Mouse (Mus musculus) testis, adult 2 months (tissue): ENCODE measurements around the gene Zg16. TPM values are rescaled to one million over a fixed set of nuclear protein-coding genes. Genes with fewer than 3 reads are reported as not detected.

ENCODE experiments used
- H3K27ac ChIP-seq: fragments of 200-500 bp; 2 replicates; pipeline ENCODE4 v1.5.1; 2012; ENCODE audit warnings: low read depth, low read length; ENCODE audit not compliant: control insufficient read depth, insufficient read depth
- H3K27me3 ChIP-seq: fragments of 200-500 bp; 2 replicates; pipeline ENCODE4 v1.6.1; 2012; ENCODE audit warnings: mild to moderate bottlenecking, low read length, moderate library complexity; ENCODE audit not compliant: control insufficient read depth, insufficient read depth
- H3K36me3 ChIP-seq: fragments of 200-500 bp; 2 replicates; pipeline ENCODE4 v1.6.1; 2012; ENCODE audit warnings: mild to moderate bottlenecking, low read length; ENCODE audit not compliant: control insufficient read depth, insufficient read depth
- H3K4me1 ChIP-seq: fragments of 200-500 bp; 2 replicates; pipeline ENCODE4 v1.6.1; 2012; ENCODE audit warnings: low read length; ENCODE audit not compliant: control insufficient read depth, insufficient read depth
- H3K4me3 ChIP-seq: fragments of 200-500 bp; 2 replicates; pipeline ENCODE4 v1.5.1; 2012; ENCODE audit warnings: low read depth, mild to moderate bottlenecking, low read length, moderate library complexity, mixed read lengths; ENCODE audit not compliant: control insufficient read depth
- CTCF ChIP-seq: fragments of 200-500 bp; IDR thresholded peaks from 2 replicates; pipeline ENCODE4 v1.5.1; 2012; ENCODE audit warnings: low read depth, mild to moderate bottlenecking, inconsistent platforms, low read length, moderate library complexity; ENCODE audit not compliant: control insufficient read depth, insufficient read depth, insufficient replicate concordance
- POLR2A ChIP-seq: fragments of 200-500 bp; IDR thresholded peaks from 2 replicates; pipeline ENCODE4 v1.6.1; 2012; ENCODE audit warnings: low read depth, mild to moderate bottlenecking, inconsistent platforms, low read length, moderate library complexity; ENCODE audit not compliant: control insufficient read depth
- polyA plus RNA-seq: library from polyadenylated mRNA; depleted of rRNA; stranded (reverse); fragments of >200 nt; gene quantifications from 2 replicates; pipeline ENCODE4 v1.2.3, GENCODE M21; 2012

The Zg16 gene
- polyA plus RNA-seq, 1 experiment: 0.93 TPM

DNA sequence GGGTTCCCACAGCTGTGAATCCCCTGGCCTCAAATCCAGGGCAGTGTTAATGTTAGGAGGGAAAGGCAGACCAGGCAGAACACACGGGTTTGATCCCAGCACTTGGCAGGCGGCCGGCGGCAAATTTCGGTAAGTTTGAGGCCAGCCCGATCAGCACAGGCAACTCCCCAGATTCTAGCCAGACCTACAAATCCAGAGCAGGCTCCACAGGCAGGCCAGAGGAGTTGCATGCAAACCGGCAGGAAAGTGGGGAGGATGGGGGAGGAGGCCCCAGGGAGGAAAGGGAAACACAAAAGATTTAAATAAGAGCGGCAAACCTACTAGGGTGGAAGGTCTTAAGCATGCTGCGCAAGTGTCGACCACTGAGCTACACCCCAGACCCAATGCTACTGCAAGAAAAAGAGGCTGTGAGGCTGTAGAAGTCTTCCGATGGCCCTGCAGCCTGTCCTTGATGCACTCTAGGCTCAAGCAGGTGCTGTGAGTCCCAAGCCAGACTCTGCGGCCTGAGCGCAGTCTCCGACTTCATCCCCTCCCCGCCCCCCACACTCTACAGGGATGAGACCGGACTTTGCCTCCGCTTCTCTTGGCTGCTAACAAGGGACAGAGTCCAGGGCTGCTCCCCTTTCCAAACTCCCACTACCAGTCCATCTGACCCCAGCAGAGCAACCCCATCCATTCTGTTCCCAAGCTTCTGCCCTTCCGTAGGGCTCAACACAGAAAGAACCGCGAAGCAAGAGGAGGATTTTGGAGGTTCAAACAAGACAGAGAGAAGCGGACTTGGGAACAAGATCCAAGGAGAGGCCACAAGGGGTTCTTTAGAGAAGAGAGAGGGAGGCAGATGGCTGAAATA is 34.2 kb upstream of the Zg16 start:
- H3K4me3 ChIP-seq: no peak overlapping the region
- H3K36me3 ChIP-seq: no peaks in the 10 kb centered on the region
- H3K27me3 ChIP-seq: no peaks in the 10 kb centered on the region
- no peak overlapping the region for H3K27ac ChIP-seq
- TF ChIP-seq CTCF (no peak), POLR2A (no peak)
- peaks cover 5% of the 10 kb centered on the region; the same call in 1 of the 2 replicates for H3K4me1 ChIP-seq

DNA sequence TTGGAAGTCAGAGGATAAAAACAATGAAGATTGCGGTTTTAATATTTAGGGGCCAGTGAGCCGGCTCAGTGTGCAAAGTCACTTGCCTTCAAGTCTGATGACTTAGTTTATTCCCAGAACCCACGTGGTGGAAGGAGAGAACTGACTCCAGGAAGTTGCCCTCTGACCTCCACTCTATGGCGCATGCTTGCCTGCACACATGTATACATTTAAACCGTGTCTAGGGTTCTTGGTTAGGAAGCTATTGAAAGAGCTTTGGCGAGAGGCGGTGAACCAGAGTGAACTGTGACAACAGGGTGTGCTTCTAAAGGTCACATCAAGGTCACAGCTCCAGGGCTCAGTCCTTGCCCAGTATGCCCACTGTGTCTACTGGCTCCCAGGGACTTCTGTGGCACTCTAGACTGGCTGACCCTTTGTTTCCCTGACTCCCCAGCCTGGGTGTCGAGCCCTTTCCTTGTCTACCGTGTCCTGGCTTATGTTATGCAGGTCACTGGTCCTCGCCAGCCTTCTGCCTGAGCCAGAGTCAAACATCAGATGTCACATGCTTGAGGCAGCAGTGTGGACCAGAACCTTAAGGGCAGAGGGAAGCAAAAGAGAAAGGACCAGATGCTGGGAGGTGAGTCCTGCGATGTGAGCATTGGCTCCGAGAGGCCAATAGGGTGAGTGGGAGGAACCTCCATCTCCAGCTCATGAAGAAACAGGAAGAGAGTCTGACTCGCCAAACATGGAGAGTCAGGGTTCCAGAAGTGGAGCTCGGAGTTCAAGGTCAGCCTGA is 31.7 kb upstream of the Zg16 start:
- H3K4me1 ChIP-seq: peaks cover 5% of the 10 kb centered on the region; the same call in 1 of the 2 replicates
- no peak overlapping the region for H3K27ac ChIP-seq
- H3K4me3 ChIP-seq: no peak overlapping the region
- H3K36me3 ChIP-seq: no peaks in the 10 kb centered on the region
- TF ChIP-seq CTCF: no peak
- TF ChIP-seq POLR2A: no peak
- H3K27me3 ChIP-seq: no peaks in the 10 kb centered on the region

DNA sequence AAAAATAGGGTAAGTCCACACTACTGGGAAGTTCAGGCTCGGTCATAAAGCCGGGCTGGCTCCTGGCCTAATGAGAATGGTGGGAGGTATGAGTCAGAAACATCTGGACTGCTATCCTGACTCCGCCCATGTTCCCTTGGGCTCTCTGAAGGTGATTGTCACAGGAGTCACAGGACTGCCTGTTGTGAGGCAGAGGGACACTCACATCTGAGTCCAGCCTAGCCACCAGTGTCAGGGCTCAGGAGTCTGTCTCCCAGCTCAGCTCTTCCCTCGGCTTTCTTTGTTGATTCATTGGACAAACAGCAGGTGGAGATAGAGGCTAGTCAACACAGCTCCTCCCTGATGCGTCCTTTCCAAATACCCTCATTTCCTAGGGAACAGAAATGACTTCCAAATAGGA is 30.8 kb upstream of the Zg16 start:
- H3K4me1 ChIP-seq: peaks cover 5% of the 10 kb centered on the region; the same call in 1 of the 2 replicates
- H3K27me3 ChIP-seq: no peaks in the 10 kb centered on the region
- TF ChIP-seq POLR2A (no peak), CTCF (no peak)
- H3K4me3 ChIP-seq: no peak overlapping the region
- H3K27ac ChIP-seq: no peak overlapping the region
- no peaks in the 10 kb centered on the region for H3K36me3 ChIP-seq

DNA sequence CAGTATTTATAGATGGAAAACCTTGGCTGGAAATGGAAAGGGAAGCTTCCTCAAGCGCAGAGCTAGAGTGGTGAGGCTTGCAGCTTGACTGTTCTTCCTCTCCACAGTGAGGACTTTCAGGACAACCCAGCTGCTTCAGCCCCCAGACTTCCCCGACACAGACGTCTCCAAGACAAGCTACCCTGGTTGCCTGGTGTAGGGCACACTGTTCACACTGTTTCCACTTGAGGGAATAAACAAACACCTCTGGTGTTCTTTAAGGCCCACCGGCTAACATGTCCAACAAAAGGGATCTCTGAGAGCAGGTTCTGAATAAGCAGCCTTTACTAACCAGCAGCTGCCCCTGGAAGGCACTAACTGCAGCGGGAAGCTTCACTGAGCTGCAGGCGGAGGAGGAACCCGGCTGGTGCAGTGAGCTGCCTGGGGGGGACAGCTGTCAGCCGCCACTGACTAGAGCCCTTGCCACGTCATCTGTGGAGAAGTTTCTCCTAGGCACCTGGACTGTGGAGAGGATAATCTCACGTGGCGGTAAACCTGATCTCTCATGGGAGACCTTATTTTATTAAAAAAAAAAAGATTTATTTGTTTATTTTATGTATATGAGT is 29.3 kb upstream of the Zg16 start:
- no peak overlapping the region for H3K4me3 ChIP-seq
- TF ChIP-seq CTCF: no peak
- no peaks in the 10 kb centered on the region for H3K36me3 ChIP-seq
- no peak overlapping the region for H3K27ac ChIP-seq
- H3K4me1 ChIP-seq: peaks cover 4% of the 10 kb centered on the region
- H3K27me3 ChIP-seq: no peaks in the 10 kb centered on the region

DNA sequence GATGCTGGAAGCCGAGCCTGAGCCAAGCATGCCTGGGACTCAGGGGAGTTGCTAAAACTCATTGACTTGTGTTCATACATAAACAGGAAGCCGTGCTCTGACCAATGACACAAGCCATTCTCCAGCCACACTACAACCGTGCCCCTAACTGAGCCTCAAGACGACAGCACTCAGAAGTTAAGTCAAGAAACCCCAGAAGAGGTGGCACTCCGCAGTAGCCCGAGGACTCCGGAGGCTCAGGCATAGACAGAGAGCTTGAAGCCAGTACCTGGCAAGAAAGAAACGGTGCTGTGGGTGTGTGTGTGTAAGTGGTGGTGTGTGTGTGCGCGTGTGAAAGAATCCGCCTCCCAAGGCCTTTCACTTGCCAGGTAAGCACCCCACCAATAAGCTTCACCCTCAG is 27.8 kb upstream of the Zg16 start:
- Histone ChIP-seq H3K4me3 (no peak overlapping the region), H3K27ac (no peak overlapping the region), H3K27me3 (no peaks in the 10 kb centered on the region), H3K36me3 (no peaks in the 10 kb centered on the region), H3K4me1 (peaks cover 2% of the 10 kb centered on the region; the same call in 1 of the 2 replicates)
- TF ChIP-seq CTCF (no peak), POLR2A (no peak)

DNA sequence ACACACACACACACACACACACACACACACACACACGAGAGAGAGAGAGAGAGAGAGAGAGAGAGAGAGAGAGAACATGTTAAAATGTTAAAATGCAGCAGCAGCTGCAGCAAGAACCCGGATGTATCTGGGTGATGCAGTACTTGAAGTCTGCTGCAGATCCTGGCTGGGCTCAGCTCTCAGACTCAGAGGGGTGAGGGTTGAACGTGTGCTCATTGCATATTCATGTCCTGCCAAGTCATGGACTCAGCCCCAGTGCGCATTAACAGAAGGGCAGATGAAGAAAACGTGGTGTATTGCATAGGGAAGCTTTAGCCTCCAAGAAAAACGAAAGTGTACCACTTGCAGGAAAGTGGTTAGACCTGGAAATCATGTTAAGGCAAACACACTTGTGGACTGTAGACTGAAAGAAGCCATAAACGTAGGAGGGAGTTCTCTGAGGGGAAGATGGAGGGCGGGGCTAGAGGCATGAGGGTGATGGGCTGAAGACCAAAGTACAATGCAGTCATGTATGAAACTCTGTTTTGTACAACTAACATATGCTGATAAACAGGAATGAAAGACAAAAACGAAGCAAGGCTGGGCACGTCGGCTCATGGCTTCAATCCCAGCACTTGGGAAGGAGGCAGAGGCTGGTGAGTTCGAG is 26.6 kb upstream of the Zg16 start:
- no peak for TF ChIP-seq POLR2A
- TF ChIP-seq CTCF: no peak
- no peaks in the 10 kb centered on the region for H3K27me3 ChIP-seq
- H3K4me3 ChIP-seq: no peak overlapping the region
- H3K4me1 ChIP-seq: no peaks in the 10 kb centered on the region; the same call in 1 of the 2 replicates
- H3K36me3 ChIP-seq: no peaks in the 10 kb centered on the region
- H3K27ac ChIP-seq: no peak overlapping the region
